Mouse (Mus musculus) cerebellum, adult 11 months (tissue): ENCODE measurements around the gene Rnf167.

Experiments
- DNase-seq: peaks from one replicate; pipeline ENCODE4 v3.0.0; 2022

Gene Rnf167

GRCm38 (mm10) chr11:70656456-70656927, 9.5 kb downstream of the Rnf167 start:
- peak; percentile 34 for DNase-seq

- DNase-seq: peak; percentile 39
Measured at GRCm38 (mm10) chr11:70656964-70657363, 9.9 kb downstream of the Rnf167 start, which contains the start of gene Eno3. TSS of gene Eno3 (plus strand) at chr11:70657202.

- no peak for DNase-seq
Measured at GRCm38 (mm10) chr11:70657573-70657972, 10.5 kb downstream of the Rnf167 start.

GRCm38 (mm10) chr11:70657991-70658390, 11.0 kb downstream of the Rnf167 start:
- DNase-seq: no peak

- DNase-seq: no peak
Measured at GRCm38 (mm10) chr11:70658521-70658920, 11.5 kb downstream of the Rnf167 start.

- no peak for DNase-seq
Measured at GRCm38 (mm10) chr11:70658942-70659341, 11.9 kb downstream of the Rnf167 start.

GRCm38 (mm10) chr11:70660571-70660970, 13.5 kb downstream of the Rnf167 start:
- no peak for DNase-seq

- DNase-seq: no peak
Measured at GRCm38 (mm10) chr11:70663101-70663500, 16.1 kb downstream of the Rnf167 start.

GRCm38 (mm10) chr11:70663957-70664356, 16.9 kb downstream of the Rnf167 start:
- DNase-seq: no peak

GRCm38 (mm10) chr11:70664741-70665140, 17.7 kb downstream of the Rnf167 start:
- no peak for DNase-seq

GRCm38 (mm10) chr11:70666687-70667086, 19.7 kb downstream of the Rnf167 start:
- no peak for DNase-seq

GRCm38 (mm10) chr11:70667271-70668150, 20.5 kb downstream of the Rnf167 start:
- DNase-seq: no peak

GRCm38 (mm10) chr11:70668335-70668770, 21.3 kb downstream of the Rnf167 start:
- DNase-seq: no peak

GRCm38 (mm10) chr11:70668771-70669505, 21.9 kb downstream of the Rnf167 start, which contains the start of gene Spag7:
TSS of gene Spag7 (minus strand) at chr11:70669416.
- DNase-seq: peak; percentile 96

- peak; percentile 76 for DNase-seq
Measured at GRCm38 (mm10) chr11:70669582-70670345, 22.7 kb downstream of the Rnf167 start.

- no peak for DNase-seq
Measured at GRCm38 (mm10) chr11:70670483-70670882, 23.4 kb downstream of the Rnf167 start.

- DNase-seq: no peak
Measured at GRCm38 (mm10) chr11:70671333-70672047, 24.5 kb downstream of the Rnf167 start.

GRCm38 (mm10) chr11:70674014-70674413, 27.0 kb downstream of the Rnf167 start:
- no peak for DNase-seq

GRCm38 (mm10) chr11:70674501-70674900, 27.5 kb downstream of the Rnf167 start:
- no peak for DNase-seq

GRCm38 (mm10) chr11:70678092-70678491, 31.1 kb downstream of the Rnf167 start:
- DNase-seq: no peak

GRCm38 (mm10) chr11:70678576-70678975, 31.5 kb downstream of the Rnf167 start:
- DNase-seq: no peak

GRCm38 (mm10) chr11:70679361-70679760, 32.3 kb downstream of the Rnf167 start:
- DNase-seq: no peak
